Mouse (Mus musculus) cerebellum, adult 9-11 months (tissue): ENCODE measurements around the gene Gm49450.
"Not testable (repeated sequence)": the region's sequence is repeated elsewhere in the genome, so short reads cannot be mapped to it uniquely, and the experiment has no call there.

Experiments
- DNase-seq: peaks from one replicate; pipeline ENCODE4 v3.0.0; 2022

Gene Gm49450

GRCm38 (mm10) chr15:98985240-98985981, 32.1 kb upstream of the Gm49450 start:
- peak; percentile 85 for DNase-seq

GRCm38 (mm10) chr15:98984681-98985080, 31.3 kb upstream of the Gm49450 start:
- DNase-seq: no peak

- no peak for DNase-seq
Measured at GRCm38 (mm10) chr15:98983431-98984081, 30.2 kb upstream of the Gm49450 start.

- no peak for DNase-seq
Measured at GRCm38 (mm10) chr15:98982100-98982499, 28.7 kb upstream of the Gm49450 start.

GRCm38 (mm10) chr15:98980012-98980614, 26.8 kb upstream of the Gm49450 start:
- DNase-seq: no peak

- no peak for DNase-seq
Measured at GRCm38 (mm10) chr15:98978409-98979172, 25.2 kb upstream of the Gm49450 start.

GRCm38 (mm10) chr15:98977759-98978408, 24.5 kb upstream of the Gm49450 start:
- no peak for DNase-seq

- no peak for DNase-seq
Measured at GRCm38 (mm10) chr15:98976763-98977758, 23.7 kb upstream of the Gm49450 start.

- no peak for DNase-seq
Measured at GRCm38 (mm10) chr15:98973015-98973614, 19.8 kb upstream of the Gm49450 start.

- DNase-seq: not testable (repeated sequence)
Measured at GRCm38 (mm10) chr15:98971576-98972320, 18.4 kb upstream of the Gm49450 start.

- DNase-seq: no peak
Measured at GRCm38 (mm10) chr15:98971111-98971510, 17.8 kb upstream of the Gm49450 start.

- DNase-seq: no peak
Measured at GRCm38 (mm10) chr15:98969372-98970101, 16.2 kb upstream of the Gm49450 start.

- peak; percentile 88 for DNase-seq
Measured at GRCm38 (mm10) chr15:98968701-98969371, 15.5 kb upstream of the Gm49450 start.

- DNase-seq: no peak
Measured at GRCm38 (mm10) chr15:98959531-98959930, 6.2 kb upstream of the Gm49450 start.

- no peak for DNase-seq
Measured at GRCm38 (mm10) chr15:98958901-98959420, 5.6 kb upstream of the Gm49450 start.

GRCm38 (mm10) chr15:98957475-98957874, 4.1 kb upstream of the Gm49450 start:
- DNase-seq: no peak

- no peak for DNase-seq
Measured at GRCm38 (mm10) chr15:98956000-98956399, 2.6 kb upstream of the Gm49450 start.

GRCm38 (mm10) chr15:98955324-98955723, 2.0 kb upstream of the Gm49450 start:
- no peak for DNase-seq
